Mouse (Mus musculus) common myeloid progenitor, adult 5-6 weeks (primary cell): ENCODE results near the gene Wdr59. TPM values are rescaled to one million over a fixed set of nuclear protein-coding genes. Genes with fewer than 3 reads are reported as not detected.

Source experiments
- ATAC-seq: replicated peaks from 2 replicates; pipeline ENCODE4 v1.8.0; 2016; ENCODE audit warnings: low read depth, mild to moderate bottlenecking, moderate TSS enrichment, inconsistent platforms; ENCODE audit not compliant: poor library complexity, severe bottlenecking
- total RNA-seq: library from RNA; stranded (forward); fragments of 200-1000, 187-1606 nt; gene quantifications from 2 replicates; pipeline ENCODE4 v1.2.3, GENCODE M21; 2017

Wdr59 gene
- total RNA-seq, 1 experiment from 2014 or later, result 7.9 TPM

DNA sequence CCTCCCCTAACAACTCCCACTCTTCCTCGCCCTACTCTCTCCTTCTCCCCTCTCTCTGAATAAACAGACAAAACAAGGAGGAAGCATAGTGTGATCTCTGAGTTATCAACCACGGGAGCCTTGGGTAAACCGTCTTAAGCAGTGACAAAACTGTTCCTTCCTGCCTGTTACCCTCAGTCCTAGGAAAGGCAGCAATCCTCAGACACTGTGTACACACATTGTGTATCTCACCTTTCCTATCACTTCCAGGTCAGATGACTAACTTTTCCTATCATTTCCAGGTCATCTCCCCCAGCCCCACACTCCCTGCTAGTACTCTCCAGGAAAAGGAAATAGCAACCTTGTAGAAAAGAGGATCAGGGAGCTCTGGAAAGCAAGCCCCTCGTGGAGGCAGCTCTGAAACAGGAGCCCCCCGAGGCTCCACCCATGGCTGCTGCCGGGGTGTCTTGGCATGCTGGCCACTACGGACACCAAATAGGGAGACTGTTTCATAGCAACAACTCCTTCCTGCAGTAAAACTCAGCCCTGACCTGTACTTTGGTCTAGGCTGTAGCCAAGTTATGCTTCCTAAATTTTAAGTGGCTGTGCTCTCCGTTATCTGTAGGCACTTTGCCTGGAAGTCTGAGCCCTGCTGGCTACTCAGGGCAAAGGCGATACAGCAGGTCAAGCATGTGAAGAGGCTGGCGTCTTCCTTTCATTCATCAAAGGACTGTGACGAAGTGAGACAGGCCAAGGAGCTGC is 20.0 kb downstream of the Wdr59 start:
- no peak for ATAC-seq

DNA sequence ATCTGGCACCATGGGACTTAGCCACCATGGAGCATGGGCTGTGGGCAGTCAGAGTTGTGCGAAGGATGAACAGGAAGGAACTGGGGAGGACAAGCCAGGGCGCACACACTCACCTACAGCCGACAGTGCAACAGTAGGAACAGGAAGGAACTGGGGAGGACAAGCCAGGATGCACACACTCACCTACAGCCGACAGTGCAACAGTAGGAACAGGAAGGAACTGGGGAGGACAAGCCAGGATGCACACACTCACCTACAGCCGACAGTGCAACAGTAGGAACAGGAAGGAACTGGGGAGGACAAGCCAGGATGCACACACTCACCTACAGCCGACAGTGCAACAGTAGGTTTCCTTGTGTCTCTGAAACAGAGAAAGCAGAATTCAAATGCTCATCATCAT is 23.6 kb downstream of the Wdr59 start:
- ATAC-seq, result 0 out of 2 replicates have a peak, but pooled peaks have one; percentile 25

GRCm38 (mm10) chr8:111496326-111496725 is 25.6 kb downstream of the Wdr59 start:
- ATAC-seq, result no peak

GRCm38 (mm10) chr8:111493176-111493575 is 28.7 kb downstream of the Wdr59 start:
- ATAC-seq, result no peak

DNA sequence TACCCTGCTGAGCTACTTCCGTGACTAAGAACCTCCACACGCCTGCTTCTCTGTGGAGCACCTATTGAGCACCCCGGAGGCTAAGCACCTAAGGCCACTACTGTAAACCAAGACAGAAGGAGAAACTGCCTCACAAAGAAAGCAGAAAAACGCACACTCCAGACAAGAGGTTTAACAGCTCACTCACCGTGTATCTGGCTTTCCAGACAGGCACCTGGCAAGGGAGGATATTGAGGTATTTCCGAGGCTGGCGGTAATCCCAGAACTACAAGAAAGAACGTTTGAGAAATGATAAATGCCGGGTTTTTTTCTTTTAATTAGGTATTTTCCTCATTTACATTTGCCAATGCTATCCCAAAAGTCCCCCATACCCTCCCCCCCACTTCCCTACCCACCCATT is 29.4 kb downstream of the Wdr59 start:
- no peak for ATAC-seq

GRCm38 (mm10) chr8:111491191-111491590 is 30.7 kb downstream of the Wdr59 start:
- no peak for ATAC-seq

DNA sequence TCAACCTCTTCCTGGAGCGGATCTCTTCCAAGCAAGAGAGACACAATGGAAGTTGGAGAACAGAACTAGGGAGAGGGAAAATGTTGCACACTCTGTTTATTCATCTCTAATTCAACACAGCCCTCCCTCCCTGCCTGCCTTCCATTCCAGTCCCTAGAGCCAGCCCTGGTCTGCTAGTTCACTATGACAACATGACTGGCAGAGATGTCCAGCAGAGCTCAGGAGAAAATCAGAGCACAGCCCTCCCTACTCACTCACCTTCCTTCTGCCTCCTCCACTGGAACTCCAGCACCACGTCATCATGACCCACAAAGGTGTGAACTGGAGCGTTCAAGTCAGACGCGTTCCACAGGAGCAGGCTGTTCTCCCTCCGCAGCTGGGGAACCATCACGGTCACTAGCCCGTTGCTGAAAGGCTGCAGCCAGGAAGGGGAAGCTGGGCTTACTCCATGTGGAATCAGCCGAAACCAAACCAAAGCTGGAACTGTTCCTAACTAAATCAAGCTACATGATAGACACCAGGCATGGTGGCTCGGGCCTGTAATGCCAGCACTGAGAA is 31.8 kb downstream of the Wdr59 start:
- no peak for ATAC-seq

DNA sequence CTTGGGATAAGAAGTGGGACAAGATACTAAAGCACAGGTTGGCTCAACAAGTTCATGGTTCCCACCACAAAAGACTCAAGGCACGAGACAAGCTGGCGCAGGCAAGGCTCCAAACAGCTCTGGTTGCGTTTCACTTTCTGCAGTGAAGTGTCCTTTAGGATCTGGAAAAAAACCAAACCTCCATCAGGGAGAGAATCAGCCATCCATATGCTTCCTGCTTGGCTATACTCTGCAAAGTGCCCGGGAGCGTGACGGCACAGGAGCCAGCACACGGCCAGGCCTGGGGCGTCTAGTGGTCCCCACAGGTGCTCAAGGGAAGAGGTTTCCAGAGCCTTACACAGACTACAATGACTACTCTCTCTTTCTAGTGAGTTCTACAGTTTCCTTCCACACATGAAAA is 41.2 kb downstream of the Wdr59 start:
- ATAC-seq, result no peak

DNA sequence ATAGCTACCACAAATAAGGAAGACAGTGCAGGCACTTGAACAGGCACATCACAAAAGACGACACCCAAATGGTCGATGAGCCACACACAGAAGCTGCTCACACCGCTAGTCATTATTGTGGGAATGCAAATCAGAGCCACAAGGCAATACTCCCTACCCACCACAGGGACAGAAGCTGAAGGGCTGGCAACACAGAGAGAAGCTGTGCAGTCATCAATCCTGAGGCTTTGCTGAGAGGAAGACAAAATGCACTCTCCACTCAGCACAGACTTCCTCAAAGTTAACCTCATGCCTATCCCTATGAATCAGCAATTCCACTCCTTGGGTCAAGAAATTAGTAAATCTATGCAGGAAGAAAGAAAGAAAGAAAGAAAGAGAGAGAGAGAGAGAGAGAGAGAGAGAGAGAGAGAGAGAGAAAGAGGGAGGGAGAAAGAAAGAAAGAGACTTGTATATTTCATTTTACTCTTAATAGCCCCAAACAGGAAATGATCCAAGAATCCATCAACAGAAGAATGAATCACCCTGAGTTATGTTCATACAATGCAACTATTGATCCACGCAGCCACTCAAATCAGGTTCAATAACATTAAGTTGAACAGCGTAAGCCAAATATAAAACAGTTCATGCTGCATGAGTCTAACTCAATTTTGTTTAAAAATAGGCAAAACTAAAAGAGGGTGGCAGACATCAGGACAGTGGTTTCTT is 44.0 kb downstream of the Wdr59 start:
- peak; percentile 72 for ATAC-seq

- ATAC-seq, result no peak
Observed at GRCm38 (mm10) chr8:111471526-111472081, 50.3 kb downstream of the Wdr59 start.

DNA sequence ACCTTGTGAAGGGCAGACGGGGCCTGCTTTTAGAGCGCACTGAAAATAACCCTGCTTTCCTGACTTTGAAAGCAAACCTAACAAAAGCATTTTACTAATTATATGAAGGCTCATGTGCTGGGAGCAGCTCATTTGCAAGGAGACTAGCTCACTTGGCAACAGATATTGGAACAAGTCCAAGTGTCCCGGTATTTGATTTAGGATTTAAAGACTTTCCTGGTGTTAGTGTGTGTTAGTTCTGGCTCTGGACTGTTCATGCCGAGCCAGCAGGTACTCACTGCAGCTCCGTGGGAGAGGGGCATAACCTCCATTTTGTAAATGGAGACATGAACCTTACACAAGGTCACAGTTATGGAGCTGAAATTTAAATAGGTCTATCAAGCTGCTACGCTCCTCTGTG is 52.9 kb downstream of the Wdr59 start:
- no peak for ATAC-seq

GRCm38 (mm10) chr8:111465341-111465740 is 56.6 kb downstream of the Wdr59 start:
- ATAC-seq, result no peak

GRCm38 (mm10) chr8:111464526-111464925 is 57.4 kb downstream of the Wdr59 start:
- no peak for ATAC-seq

DNA sequence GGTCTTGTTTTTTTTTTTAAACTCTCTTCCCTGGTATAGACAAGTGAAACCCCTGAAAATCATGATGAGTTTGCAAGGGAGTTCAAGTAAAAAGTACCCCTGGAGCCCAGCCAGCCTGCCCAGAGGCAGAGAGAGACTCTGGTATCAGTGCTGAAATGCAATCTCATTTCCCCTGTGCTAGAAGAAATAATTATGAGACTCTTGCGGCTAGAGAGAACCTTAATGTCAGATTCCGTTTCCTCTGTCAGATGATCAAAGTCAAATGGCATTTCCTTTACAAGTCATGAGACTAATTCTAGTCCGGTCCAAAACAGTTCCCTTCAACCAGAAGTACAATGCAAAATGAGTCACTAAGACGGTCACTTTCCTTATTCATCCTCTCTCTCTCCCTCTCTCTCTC is 72.2 kb downstream of the Wdr59 start:
- ATAC-seq, result peak; percentile 77

DNA sequence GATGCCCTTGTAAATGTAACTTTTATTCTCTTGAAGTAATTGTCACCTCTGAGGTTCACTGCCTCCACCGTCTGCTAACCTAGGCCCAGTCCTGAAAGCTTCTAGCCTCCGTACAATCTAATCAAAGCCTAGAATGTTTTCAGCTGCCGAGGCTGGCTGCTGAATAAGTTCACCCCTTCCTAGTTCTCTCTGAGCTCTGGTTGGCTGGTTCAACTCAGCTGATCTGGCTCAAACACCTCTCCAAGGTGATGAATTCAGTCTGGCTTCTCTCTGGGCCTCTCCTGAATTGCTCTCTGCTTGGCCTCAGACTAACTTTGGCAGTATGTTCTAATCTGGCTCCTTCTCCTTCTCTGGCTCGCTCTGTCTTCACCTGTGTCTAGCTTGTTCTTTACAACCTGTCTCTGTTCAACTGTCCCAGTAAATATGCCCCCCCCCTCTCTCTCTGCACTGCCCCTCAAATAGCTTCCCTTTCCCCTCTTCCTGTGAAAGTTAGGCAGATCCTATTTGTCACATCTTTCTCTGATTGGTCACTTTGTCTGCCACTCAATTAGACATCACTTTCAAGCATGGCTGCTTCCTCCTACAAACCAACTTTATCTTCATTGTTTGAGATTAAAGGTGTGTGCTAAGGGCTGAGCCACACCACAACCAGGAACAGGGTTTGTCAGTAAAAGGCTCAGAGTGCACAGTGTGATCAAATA is 75.8 kb downstream of the Wdr59 start:
- ATAC-seq, result 0 out of 2 replicates have a peak, but pooled peaks have one; percentile 2

DNA sequence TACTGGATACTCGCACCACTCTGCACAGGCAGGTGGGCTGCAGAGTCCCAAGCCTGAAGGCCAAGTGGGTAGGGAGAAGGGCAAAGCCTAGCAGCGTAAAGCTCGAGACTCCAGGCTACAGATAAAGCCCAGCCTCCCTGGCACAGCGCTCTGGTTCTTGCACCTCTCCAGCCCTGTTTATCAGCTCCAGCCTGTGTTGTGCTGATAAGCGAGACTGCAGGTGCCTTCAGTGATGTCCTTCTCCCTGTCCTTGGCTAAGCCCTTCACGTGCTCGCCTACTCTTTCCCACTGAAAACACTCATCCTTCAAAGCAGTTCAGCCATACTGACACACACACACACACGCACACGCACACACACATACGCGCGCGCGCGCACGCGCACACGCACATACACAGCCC is 76.3 kb downstream of the Wdr59 start:
- ATAC-seq, result peak; percentile 60

DNA sequence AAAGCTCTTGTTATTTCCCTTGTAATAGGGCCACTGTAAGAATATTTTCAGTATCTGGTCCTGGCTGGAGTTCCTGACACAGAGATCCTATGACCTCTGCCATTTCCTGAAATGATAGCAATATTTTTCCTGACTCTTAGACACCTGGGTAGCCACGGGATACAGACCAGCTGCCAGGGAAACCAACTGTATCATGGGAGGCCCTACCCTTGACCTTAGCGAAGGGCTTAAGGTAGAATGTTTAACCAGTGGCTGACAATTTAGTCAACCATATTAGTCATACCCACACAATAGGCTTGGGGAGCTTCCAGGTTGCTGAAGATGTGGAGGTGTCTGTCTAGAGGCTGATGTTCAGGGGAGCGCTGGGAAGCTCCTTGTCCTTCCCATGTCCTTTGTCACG is 77.6 kb downstream of the Wdr59 start:
- no peak for ATAC-seq

DNA sequence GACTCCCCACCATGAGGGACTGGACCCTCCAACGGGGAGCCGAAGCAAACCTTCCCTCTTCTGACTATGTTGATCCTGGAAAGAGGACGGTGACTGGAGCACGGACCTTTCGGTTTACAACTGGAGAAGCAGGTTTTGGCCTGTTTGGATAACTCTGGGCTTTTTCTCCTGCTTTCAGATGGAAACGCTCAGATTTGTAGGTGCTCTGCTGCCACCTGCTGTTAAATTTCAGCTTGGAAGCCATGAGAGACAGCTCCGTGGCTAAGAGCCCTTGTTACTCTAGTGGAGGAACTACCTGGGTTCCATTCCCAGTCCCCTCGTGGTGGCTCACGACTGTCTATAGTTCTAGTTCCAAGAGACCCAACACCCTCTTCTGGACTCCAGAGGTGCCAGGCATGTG is 82.7 kb downstream of the Wdr59 start:
- peak; percentile 79 for ATAC-seq

DNA sequence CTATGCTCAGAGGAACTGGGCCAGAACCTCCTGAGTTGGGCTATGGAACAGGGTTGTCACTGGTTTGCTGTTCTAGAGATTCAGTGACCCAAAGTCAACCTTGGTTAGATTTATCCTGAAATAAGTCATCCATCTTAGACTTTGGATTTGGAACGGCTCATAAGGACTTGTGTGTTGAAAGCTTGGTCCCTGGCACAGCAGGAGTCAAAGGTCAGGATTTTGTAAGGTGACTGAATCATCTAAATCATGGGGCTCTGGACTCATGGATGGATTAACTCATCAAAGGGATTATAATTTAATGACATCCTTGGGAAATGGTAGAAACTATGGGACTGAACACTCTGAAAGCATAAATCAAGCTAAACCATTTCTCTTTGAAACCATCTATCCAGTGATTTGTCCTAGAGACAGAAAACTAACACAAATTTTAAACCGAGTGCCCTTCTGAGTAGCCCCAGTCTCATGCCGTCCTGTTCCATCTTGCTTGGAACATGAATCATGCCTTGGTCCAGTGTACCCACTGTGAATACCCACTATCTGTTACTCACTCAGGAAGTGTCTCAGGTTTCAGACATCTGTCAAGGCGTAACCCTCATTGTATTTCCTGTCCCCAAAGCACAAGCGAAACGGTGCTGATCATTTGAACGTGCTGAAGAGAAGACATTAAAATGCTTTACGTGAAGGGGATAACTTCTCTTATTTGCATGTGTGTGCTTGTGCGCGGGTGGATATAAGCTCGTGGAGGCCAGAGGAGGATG is 86.6 kb downstream of the Wdr59 start:
- ATAC-seq, result no peak

- ATAC-seq, result no peak
Observed at GRCm38 (mm10) chr8:111424646-111425045, 97.2 kb downstream of the Wdr59 start.
